Mouse (Mus musculus) liver, embryonic 14 days (tissue): ENCODE measurements around the gene Gm38119. TPM values are rescaled to one million over a fixed set of nuclear protein-coding genes. Genes with fewer than 3 reads are reported as not detected.

Experiments used
- polyA plus RNA-seq: library from polyadenylated mRNA; depleted of rRNA; stranded (reverse); fragments of >200 nt; gene quantifications from 2 replicates; pipeline ENCODE4 v1.2.3, GENCODE M21; 2012; rRNA removed

The Gm38119 gene
- polyA plus RNA-seq, result not detected in 2 replicates

DNA sequence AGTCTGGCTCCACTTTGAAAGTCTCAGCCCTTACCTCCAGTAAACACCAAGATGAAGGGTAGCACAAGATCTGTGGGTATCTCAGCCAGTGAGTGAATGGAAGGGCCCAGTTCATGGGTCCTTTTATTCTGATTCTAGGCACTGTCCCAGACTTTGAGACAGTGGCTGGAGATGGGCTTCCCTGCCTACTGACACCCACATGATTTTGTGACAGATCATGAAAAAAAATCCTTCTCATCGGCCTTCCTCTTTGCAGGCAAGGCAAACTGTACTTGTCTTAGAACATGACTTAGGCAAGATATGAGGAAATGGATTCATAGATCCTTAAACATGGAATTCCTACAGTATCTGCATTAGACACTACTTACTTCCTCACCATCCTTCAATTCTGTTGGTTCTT, at the start of gene Gm38119:
Gene Gm38119 (minus strand): TSS at position 101 of the 400 bp plus-strand sequence.

DNA sequence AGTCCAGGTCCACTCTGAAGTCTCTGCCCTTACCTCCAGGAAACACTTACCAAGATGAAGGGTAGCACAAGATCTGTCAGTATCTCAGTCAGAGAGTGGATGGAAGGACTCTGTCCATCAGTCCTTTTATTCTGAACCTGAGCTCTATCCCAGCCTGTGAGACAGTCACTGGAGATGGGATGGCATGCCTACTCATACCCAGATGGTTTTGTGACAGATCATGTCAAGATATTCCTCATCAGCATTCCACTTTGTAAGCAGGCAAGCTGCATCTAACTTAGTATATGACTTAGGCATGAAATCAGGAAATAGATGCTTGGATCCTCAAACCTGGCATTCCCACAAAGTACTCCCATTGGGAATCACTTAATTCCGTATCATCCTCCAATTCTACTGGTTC, 39.9 kb upstream of the Gm38119 start, which contains the start of gene Lce1i:
Gene Lce1i (minus strand): TSS at position 101 of the 400 bp plus-strand sequence.

DNA sequence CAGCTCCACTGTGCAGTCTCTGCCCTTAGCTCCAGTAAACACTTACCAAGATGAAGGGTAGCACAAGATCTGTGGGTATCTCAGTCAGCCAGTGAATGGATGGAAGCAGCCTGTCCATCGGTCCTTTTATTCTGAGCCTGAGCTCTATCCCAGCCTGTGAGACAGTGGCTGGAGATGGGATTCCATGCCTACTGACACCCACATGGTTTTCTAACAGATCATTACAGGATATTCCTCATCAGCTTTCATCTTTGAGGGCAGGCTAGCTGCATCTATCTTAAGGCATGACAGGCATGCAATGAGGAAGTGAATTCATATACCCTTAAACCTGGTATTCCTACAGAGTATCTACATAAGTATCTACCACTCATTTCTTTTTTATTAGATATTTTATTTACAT, 26.1 kb upstream of the Gm38119 start, which contains the start of gene Lce1h:
Gene Lce1h (minus strand): TSS at position 101 of the 400 bp plus-strand sequence.

DNA sequence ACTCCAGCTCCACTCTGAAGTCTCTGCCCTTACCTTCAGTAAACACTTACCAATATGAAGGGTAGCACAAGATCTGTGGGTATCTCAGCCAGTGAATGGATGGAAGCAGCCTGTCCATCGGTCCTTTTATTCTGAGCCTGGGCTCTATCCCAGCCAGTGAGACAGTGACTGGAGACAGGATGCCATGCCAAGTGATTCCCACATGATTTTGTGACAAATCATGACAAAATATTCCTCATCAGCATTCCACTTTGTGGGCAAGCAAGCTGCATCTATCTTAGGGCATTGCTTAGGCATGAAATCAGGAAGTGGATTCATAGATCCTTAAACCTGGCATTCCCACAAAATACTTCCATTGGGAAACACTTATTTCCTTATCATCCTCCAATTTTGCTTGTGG, 13.3 kb upstream of the Gm38119 start, which contains the start of gene Lce1g:
Gene Lce1g (minus strand): TSS at position 101 of the 400 bp plus-strand sequence.

DNA sequence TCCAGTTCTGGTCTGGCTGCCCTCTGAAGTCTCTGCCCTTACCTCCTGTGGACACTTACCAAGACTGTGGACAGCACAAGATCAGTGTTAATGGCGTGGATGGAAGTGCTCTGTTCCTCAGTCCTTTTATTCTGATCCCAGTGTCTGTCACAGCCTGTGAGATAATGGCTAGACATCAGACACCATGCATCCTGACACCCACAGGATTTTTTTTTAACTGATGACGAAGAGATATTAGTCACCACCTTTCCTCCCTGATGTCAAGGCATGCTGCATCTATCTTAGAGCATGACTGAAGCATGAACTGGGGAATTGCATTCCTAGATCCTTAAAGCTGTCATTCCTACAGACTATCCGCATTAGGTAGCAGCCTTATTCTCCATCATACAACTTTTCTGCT, 18.6 kb downstream of the Gm38119 start, which contains the start of gene Lce1f:
Gene Lce1f (minus strand): TSS at position 101 of the 400 bp plus-strand sequence.

DNA sequence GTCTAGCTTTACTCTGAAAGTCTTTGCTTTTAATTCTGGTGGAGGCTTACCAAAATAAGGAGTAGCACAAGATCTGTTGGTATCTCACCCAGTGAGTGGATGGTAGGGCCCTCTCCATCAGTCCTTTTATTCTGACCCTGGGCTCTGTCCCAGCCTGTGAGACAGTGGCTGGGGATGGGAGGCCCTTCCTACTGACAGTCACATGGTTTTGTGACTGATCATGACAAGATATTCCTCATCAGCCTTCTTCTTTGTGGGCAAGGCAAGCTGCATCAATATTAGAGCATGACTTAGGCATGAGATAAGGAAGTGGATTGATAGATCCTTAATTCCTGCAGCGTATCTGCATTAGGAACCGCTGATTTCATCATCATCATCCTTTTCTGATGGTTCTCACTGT, 29.9 kb downstream of the Gm38119 start, which contains the start of gene Lce1e:
Gene Lce1e (minus strand): TSS at position 101 of the 400 bp plus-strand sequence.

Other genes with a start within 250 kb of the Gm38119 start
- gene Sprr4, start 238.6 kb downstream of the Gm38119 start, polyA plus RNA-seq, result not detected in 2 replicates
- not detected in 2 replicates for gene 2310046K23Rik, start 204.6 kb downstream of the Gm38119 start, polyA plus RNA-seq
- 0.03 TPM in 2 replicates for gene Ivl, start 165.4 kb downstream of the Gm38119 start, polyA plus RNA-seq
- 0.03 TPM in 1 of 2 replicates, not detected in the other for gene Smcp, start 150.1 kb downstream of the Gm38119 start, polyA plus RNA-seq
- gene 2210017I01Rik, start 131.6 kb downstream of the Gm38119 start, polyA plus RNA-seq, result not detected in 2 replicates
- gene Lce6a, start 117.4 kb downstream of the Gm38119 start, polyA plus RNA-seq, result not detected in 2 replicates
- not detected in 2 replicates for gene Lce1a1, start 90.8 kb downstream of the Gm38119 start, polyA plus RNA-seq
- not detected in 2 replicates for gene Lce1b, start 82.2 kb downstream of the Gm38119 start, polyA plus RNA-seq
- not detected in 2 replicates for gene Lce1a2, start 68.8 kb downstream of the Gm38119 start, polyA plus RNA-seq
- not detected in 2 replicates for gene Lce1c, start 59.8 kb downstream of the Gm38119 start, polyA plus RNA-seq
- gene Lce1d, start 51.9 kb downstream of the Gm38119 start, polyA plus RNA-seq, result not detected in 2 replicates
- not detected in 2 replicates for gene Lce1e, start 30.0 kb downstream of the Gm38119 start, polyA plus RNA-seq
- not detected in 2 replicates for gene Lce1f, start 18.7 kb downstream of the Gm38119 start, polyA plus RNA-seq
- gene Lce1g, start 13.2 kb upstream of the Gm38119 start, polyA plus RNA-seq, result not detected in 2 replicates
- gene Lce1h, start 26.0 kb upstream of the Gm38119 start, polyA plus RNA-seq, result not detected in 2 replicates
- gene Lce1i, start 39.8 kb upstream of the Gm38119 start, polyA plus RNA-seq, result not detected in 2 replicates
- gene Lce1j, start 51.4 kb upstream of the Gm38119 start, polyA plus RNA-seq, result not detected in 2 replicates
- not detected in 2 replicates for gene Lce1k, start 68.8 kb upstream of the Gm38119 start, polyA plus RNA-seq
- gene Kprp, start 88.2 kb upstream of the Gm38119 start, polyA plus RNA-seq, result not detected in 2 replicates
- gene Lce1l, start 112.2 kb upstream of the Gm38119 start, polyA plus RNA-seq, result not detected in 2 replicates
- gene 2310050C09Rik, start 131.1 kb upstream of the Gm38119 start, polyA plus RNA-seq, result not detected in 2 replicates
- gene Lce3a, start 187.1 kb upstream of the Gm38119 start, polyA plus RNA-seq, result not detected in 2 replicates
- not detected in 2 replicates for gene Lce3b, start 193.9 kb upstream of the Gm38119 start, polyA plus RNA-seq
- not detected in 2 replicates for gene Lce3c, start 205.4 kb upstream of the Gm38119 start, polyA plus RNA-seq
- not detected in 2 replicates for gene Lce3d, start 218.3 kb upstream of the Gm38119 start, polyA plus RNA-seq
- gene Lce3e, start 228.0 kb upstream of the Gm38119 start, polyA plus RNA-seq, result not detected in 2 replicates